Mouse (Mus musculus) G1E (cell line): Measurements from ENCODE around the gene Necap2. TPM values are rescaled to one million over a fixed set of nuclear protein-coding genes. Genes with fewer than 3 reads are reported as not detected.

ENCODE experiments used
- ATAC-seq: 2 replicates; pipeline ENCODE4 v1.8.0; 2016; ENCODE audit warnings: mild to moderate bottlenecking; ENCODE audit not compliant: insufficient number of reproducible peaks, poor library complexity, low FRiP score, severe bottlenecking; ENCODE audit errors: extremely low read depth
- DNase-seq: peaks from one replicate; pipeline ENCODE4 v3.0.0; 2012; ENCODE audit warnings: low spot score
- H3K27me3 ChIP-seq: 2 replicates; pipeline ENCODE4 v1.6.1; 2012; ENCODE audit warnings: mild to moderate bottlenecking, low read length, inconsistent platforms; ENCODE audit not compliant: insufficient read depth
- H3K36me3 ChIP-seq: replicated peaks from 2 replicates; pipeline ENCODE3; 2012; ENCODE audit warnings: mild to moderate bottlenecking, inconsistent platforms
- H3K4me1 ChIP-seq: 2 replicates; pipeline ENCODE4 v1.6.1; 2012; ENCODE audit warnings: low read depth, low read length, inconsistent platforms, mixed read lengths; ENCODE audit not compliant: insufficient read depth
- H3K4me3 ChIP-seq: 2 replicates; pipeline ENCODE4 v1.5.1; 2012; ENCODE audit warnings: low read depth, mild to moderate bottlenecking, inconsistent platforms, low read length, moderate library complexity, mixed read lengths
- H3K9me3 ChIP-seq: replicated peaks from 2 replicates; pipeline ENCODE4 v1.6.1; 2012; ENCODE audit warnings: inconsistent platforms
- CTCF ChIP-seq: IDR thresholded peaks from 2 replicates; pipeline ENCODE4 v1.5.1; 2012; ENCODE audit warnings: low read depth, low read length, inconsistent platforms, mixed read lengths
- GATA1 ChIP-seq: IDR thresholded peaks from 2 replicates; pipeline ENCODE4 v1.6.1; 2012; ENCODE audit warnings: borderline replicate concordance, low read length, inconsistent platforms, mixed read lengths
- GATA2 ChIP-seq: IDR thresholded peaks from 2 replicates; pipeline ENCODE4 v1.6.1; 2012; ENCODE audit warnings: low read depth, low read length, inconsistent platforms, borderline replicate concordance
- POLR2AphosphoS5 ChIP-seq: IDR thresholded peaks from 2 replicates; pipeline ENCODE4 v1.6.1; 2012; ENCODE audit warnings: low read depth, low read length, inconsistent platforms; ENCODE audit not compliant: insufficient replicate concordance
- TAL1 ChIP-seq: conservative IDR thresholded peaks from 2 replicates; pipeline ENCODE4 v1.6.1; 2012; ENCODE audit warnings: low read depth, low read length, inconsistent platforms, mixed read lengths
- polyA plus RNA-seq: library from polyadenylated mRNA; stranded (reverse); fragments of >175 nt; gene quantifications from 2 replicates; pipeline ENCODE4 v1.2.3, GENCODE M21; 2012
- total RNA-seq, 2 experiments: library from RNA; stranded (forward) in 1 of 2; stranded (reverse) in 1 of 2; fragments of 200-1000 nt in 1 of 2; fragments of >200 nt in 1 of 2; fragmentation: Nextera tagmentation in 1 of 2; gene quantifications; 2 replicates each; pipeline ENCODE4 v1.2.3; 2014 to 2017

The Necap2 gene
- total and polyA plus RNA-seq, 3 experiments = 43.9 to 101 (median 61.9) TPM

DNA sequence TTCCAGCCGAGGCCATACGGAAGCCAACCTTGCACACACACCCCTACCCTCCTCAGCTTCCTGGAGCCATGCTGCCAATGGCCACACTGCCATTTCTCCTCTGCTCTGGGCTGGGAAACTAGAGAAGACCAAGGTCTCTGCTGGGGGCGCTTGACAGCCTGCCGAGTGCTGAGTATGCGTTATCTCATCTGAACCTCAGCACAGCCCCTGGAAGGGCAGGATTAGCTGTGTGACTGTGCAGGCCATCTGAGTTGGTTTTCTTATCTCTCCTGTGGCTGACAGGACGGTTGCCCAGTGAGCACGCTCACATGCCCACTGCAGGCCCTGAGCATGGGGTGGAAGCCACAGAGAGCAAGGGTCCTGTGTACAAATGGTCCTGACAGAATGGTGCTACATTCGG, 9.5 kb downstream of the Necap2 start:
- peak; percentile 56 for DNase-seq

DNA sequence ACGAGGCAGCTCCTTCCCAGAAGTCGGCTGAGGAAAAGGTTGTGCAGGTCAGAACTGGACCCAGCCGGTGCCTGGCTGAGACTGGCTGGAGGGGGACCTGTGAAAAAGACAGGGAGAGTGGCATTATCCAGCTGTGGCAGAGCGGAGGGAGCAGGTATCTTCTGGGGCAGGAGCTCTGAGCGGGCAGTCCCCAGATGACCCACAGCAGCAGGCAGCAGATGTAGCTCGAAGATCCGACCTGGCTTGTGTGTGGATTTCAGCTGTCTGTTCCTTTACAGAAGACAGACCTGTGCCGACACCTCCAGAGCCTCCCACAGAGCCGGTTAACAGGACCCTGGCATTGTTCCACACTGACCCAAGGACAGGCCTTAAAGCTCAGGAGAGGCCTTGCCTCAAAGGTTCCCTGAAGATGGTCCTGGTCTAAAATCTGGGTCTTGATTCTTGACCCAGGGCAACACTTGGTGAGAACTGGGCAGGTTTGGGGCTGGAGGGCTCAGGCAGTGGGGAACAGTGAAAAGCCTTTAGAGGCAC, 10.6 kb downstream of the Necap2 start:
- peaks cover 44% of the 10 kb centered on the region for H3K4me1 ChIP-seq
- H3K9me3 ChIP-seq = no peaks in the 10 kb centered on the region
- peaks cover 83% of the 10 kb centered on the region for H3K36me3 ChIP-seq
- no peak for ATAC-seq
- H3K27me3 ChIP-seq = no peaks in the 10 kb centered on the region
- no peak for TF ChIP-seq GATA2
- TF ChIP-seq GATA1 = no peak
- TF ChIP-seq TAL1 = no peak
- TF ChIP-seq POLR2AphosphoS5 = no peak
- TF ChIP-seq CTCF = no peak
- no peak overlapping the region for H3K4me3 ChIP-seq
- no peak for DNase-seq

More for the DNA sequence above, 9.5 kb downstream of the Necap2 start:
- TF ChIP-seq GATA2 (no peak), TAL1 (no peak), GATA1 (no peak), CTCF (no peak), POLR2AphosphoS5 (no peak)
- Histone ChIP-seq H3K4me3 (peak overlapping the region; percentile 51; the same call in 1 of the 2 replicates), H3K4me1 (peaks cover 49% of the 10 kb centered on the region), H3K27me3 (no peaks in the 10 kb centered on the region), H3K36me3 (peaks cover 94% of the 10 kb centered on the region), H3K9me3 (no peaks in the 10 kb centered on the region)
- peak; percentile 83 for ATAC-seq

DNA sequence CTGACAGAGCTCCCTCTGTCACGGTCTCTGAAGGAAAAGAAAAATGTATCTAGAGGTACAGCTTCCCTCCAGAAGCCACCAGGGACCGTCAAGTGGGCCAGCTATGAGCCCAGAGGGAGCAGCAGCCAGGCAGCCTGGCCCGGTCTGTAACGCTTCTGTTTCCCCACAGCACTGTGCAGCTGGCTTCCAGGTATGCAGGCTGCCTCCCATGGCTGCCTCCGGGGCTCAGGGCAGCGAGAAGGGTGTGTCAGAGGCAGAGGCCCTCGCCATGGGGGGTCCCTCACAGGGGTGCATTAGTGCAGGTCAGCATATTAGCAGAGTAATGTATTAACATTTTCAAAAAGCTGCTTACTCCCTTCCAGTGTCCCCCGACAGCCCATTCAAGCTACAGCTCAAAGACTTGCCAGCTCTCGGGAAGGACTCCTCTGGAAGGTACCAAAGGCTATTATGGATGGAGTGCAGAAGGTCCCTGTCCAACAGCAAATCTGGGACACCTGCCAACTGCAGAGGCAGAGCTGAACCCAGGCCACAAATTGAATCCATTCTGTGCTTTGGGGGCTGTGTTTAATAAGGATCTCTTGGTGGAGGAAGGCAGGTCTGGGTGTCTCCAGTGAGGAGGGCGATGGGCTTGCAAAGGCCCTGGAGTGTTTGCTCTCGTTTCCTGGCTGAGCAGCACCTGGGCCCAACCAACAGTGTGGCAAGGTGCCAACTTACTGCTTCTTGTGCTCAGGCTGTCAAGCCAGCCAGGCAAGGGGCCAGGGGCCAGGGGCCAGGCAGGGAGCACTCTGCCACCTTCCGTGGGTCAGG, 11.2 kb downstream of the Necap2 start:
- Histone ChIP-seq H3K4me1 (peaks cover 43% of the 10 kb centered on the region), H3K36me3 (peaks cover 76% of the 10 kb centered on the region)
- TF ChIP-seq CTCF (no peak), TAL1 (no peak)

DNA sequence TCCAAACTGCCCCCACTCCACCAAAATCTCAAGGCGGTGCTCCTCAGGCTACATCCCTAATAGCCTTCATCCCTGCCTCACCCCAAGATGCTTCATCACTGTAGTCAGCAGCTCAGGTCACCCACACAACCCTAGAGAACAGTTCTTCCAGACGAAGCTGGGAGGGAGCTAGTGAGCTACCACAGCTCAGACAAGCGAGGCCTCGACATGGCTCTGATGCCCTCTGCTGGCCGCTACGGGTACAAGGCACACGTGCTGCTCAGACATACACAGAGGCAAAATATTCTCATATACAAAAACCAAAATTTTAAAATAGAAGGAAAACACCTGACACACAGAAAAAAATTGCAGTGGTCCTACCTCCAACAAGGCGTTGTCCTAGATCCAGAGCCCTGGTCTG, 13.0 kb downstream of the Necap2 start:
- Histone ChIP-seq H3K4me3 (no peak overlapping the region), H3K4me1 (peaks cover 40% of the 10 kb centered on the region), H3K36me3 (peaks cover 58% of the 10 kb centered on the region), H3K9me3 (no peaks in the 10 kb centered on the region), H3K27me3 (no peaks in the 10 kb centered on the region)
- ATAC-seq (peak; percentile 43), DNase-seq (peak; percentile 76)
- TF ChIP-seq CTCF = peak; percentile 53
- TF ChIP-seq POLR2AphosphoS5 = no peak

More for the DNA sequence above, 11.2 kb downstream of the Necap2 start:
- no peaks in the 10 kb centered on the region for H3K9me3 ChIP-seq
- H3K4me3 ChIP-seq = no peak overlapping the region
- H3K27me3 ChIP-seq = no peaks in the 10 kb centered on the region
- DNase-seq (no peak), ATAC-seq (no peak)

DNA sequence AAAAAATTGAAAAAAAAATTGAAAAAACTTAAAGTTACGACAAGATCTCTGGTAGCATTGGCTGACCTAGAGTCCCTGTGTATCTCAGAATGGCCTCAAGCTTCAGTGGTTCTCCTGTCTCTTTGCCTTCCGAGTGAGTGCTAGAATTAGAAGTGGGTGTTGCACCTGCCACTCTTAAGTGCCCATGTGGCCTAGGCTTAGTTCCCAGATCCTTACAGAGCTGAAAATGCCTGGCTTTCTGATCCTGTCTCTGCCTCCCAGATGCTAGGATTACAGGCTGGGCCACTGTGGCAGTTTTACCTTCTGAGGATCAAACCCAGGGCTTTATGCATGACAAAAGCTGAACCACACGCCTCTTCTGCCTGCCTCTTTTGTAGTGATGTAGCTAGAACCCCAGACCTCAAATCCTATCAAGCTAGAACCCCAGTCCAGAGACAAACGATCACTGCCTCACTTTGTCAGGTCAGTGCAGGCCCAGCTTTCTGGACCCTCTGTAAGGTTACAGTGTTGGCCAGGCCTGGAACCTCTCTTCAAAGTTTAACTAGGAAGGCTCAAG, 14.0 kb downstream of the Necap2 start:
- H3K9me3 ChIP-seq = no peaks in the 10 kb centered on the region
- DNase-seq (no peak), ATAC-seq (no peak)
- no peaks in the 10 kb centered on the region for H3K27me3 ChIP-seq
- H3K36me3 ChIP-seq = peaks cover 49% of the 10 kb centered on the region
- TF ChIP-seq GATA1 (no peak), CTCF (no peak), TAL1 (no peak), POLR2AphosphoS5 (no peak), GATA2 (no peak)
- H3K4me1 ChIP-seq = peaks cover 37% of the 10 kb centered on the region
- H3K4me3 ChIP-seq = no peak overlapping the region

DNA sequence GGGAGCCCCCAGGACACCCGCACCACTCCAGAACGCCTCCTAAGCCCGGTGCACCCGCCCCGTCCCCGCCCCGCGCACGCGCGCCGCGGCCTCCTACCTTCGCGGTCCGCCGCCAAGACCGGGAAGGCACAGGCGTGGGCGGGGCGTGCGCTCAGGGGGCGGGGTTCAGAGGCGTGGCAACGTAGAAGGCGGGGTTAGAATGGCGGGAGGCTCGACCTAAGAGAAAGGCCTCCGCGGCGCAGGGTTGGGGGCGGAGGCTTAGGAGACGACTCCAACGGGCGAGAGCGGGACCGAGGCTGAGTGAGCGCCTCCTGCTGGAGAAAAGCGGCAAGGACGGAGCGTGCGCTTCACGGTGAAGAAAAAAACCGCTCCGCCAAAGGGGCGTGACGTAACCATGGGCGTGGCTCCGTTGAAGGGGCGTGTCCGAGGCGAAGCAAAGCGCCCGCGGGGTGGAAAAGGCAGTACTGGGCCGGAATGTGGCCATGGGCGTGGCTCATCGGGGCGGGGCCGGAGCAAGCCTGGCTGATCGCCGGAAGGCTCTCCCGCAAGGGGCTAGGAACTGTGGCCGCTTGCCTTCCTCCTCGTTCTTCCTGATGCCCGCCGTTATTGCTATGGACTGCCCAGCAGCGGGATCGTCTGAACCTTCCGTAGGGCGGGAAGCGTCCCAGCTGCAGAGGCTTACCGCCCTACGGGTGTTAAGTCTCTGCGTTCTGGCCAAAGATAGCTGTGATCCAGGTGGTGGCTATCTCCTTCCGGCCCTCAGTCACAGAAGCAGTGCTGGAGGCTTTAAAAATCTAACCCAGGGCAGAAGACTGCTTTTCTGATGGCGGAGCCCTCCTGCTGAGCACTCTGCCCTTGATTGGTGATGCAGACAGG, 17.5 kb downstream of the Necap2 start, which contains the start of gene Crocc:
TSS of gene Crocc (minus strand) at position 125 of the 876 bp plus-strand sequence.
- Histone ChIP-seq H3K9me3 (no peaks in the 10 kb centered on the region), H3K4me1 (peaks cover 17% of the 10 kb centered on the region), H3K36me3 (peaks cover 17% of the 10 kb centered on the region), H3K27me3 (no peaks in the 10 kb centered on the region), H3K4me3 (peak within 1 kb of the TSS; percentile 75)
- ATAC-seq (peak; percentile 91), DNase-seq (peak; percentile 92)
- no peak for TF ChIP-seq GATA2
- TF ChIP-seq CTCF = peak; percentile 37; the same call in 1 of the 2 replicates
